Mouse (Mus musculus) stomach, embryonic 14.5 days (tissue): ENCODE data around the gene Rnf41. TPM values are rescaled to one million over a fixed set of nuclear protein-coding genes. Genes with fewer than 3 reads are reported as not detected.

ENCODE experiments used
- ATAC-seq: fragments of 200-750 bp; cut with Nextera tagmentation; 2 replicates; pipeline ENCODE4 v1.8.0; 2017; ENCODE audit warnings: low read depth, moderate TSS enrichment; ENCODE audit not compliant: insufficient number of reproducible peaks, insufficient read depth, low FRiP score
- H3K27ac ChIP-seq: fragments of 300-500 bp; sonication (generic); 2 replicates; pipeline ENCODE4 v1.5.1; 2014; ENCODE audit warnings: mild to moderate bottlenecking, low read length, moderate library complexity, mixed read lengths
- H3K27me3 ChIP-seq: fragments of 300-500 bp; sonication (generic); 2 replicates; pipeline ENCODE4 v1.6.1; 2014; ENCODE audit warnings: low read length, control low read depth, mixed read lengths; ENCODE audit not compliant: control insufficient read depth, insufficient read depth
- H3K36me3 ChIP-seq: fragments of 300-500 bp; sonication (generic); 2 replicates; pipeline ENCODE4 v1.6.1; 2014; ENCODE audit warnings: mild to moderate bottlenecking, control low read depth, low read length, moderate library complexity, mixed read lengths; ENCODE audit not compliant: control insufficient read depth, insufficient read depth
- H3K4me1 ChIP-seq: fragments of 300-500 bp; sonication (generic); 2 replicates; pipeline ENCODE4 v1.6.1; 2014; ENCODE audit warnings: low read length, control low read depth, mixed read lengths; ENCODE audit not compliant: control insufficient read depth, insufficient read depth
- H3K4me2 ChIP-seq: fragments of 300-500 bp; sonication (generic); replicated peaks from 2 replicates; pipeline ENCODE4 v1.6.1; 2014; ENCODE audit warnings: low read depth, low read length, control low read depth
- H3K4me3 ChIP-seq: fragments of 300-500 bp; sonication (generic); 2 replicates; pipeline ENCODE4 v1.5.1; 2014; ENCODE audit warnings: low read depth, low read length, control low read depth
- H3K9ac ChIP-seq: fragments of 300-500 bp; sonication (generic); replicated peaks from 2 replicates; pipeline ENCODE4 v1.6.1; 2014; ENCODE audit warnings: low read depth, mild to moderate bottlenecking, control low read depth, low read length, moderate library complexity, mixed read lengths
- H3K9me3 ChIP-seq: fragments of 300-500 bp; sonication (generic); 2 replicates; pipeline ENCODE4 v1.6.1; 2016; ENCODE audit warnings: low read depth, low read length, control low read depth; ENCODE audit not compliant: control insufficient read depth
- WGBS: fragments of 180-500 bp; shearing (Covaris S2); extraction: QIAGEN DNeasy Blood & Tissue Kit; methylation state at CpG from one replicate; pipeline ENCODE4 v1.1.7; 2014; 5-methylcytosine and 5-hydroxymethylcytosine counted together
- polyA plus RNA-seq: library from polyadenylated mRNA; unstranded; fragments of >200 nt; fragmentation: Nextera tagmentation; extraction: Ambion mirVana; gene quantifications from 2 replicates; pipeline ENCODE4 v1.2.1, GENCODE M21; 2014

The Rnf41 gene
- polyA plus RNA-seq, 1 experiment from 2014 or later = 31.9 TPM

DNA sequence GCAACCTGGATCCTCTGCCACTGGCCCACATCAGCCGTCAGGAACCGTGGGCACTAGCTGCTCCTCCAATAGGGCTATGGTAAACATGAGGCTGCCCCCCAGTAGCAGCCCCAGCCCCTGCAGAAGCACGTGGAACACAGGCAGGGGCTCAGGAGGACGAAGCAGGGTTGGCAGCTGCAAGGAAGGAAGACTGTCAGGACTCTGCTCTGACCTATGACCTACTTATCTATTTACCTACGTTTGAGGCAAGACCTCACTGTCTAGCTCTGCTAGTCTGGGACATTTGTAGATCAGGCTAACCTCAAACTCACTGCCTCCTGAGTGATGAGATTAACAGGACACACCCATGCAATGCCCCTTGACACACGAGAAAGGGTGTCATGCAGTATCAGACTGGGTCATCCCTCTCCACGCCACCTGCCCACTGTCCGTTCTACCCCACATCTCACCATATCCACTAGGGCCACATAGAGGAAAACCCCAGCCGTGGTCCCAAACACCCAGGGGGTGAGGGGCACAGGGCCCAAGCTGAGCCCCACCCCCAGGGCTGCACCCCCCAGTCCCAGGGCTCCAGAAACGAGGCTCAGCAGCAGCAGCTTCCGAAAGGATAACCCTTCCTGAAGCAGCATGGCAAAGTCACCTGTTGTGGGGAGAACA lies 15.3 kb upstream of the Rnf41 start:
- 49% methylated on average over 11 of the region's 11 CpGs for WGBS
- H3K9ac ChIP-seq = no peak overlapping the region
- no peak overlapping the region for H3K27ac ChIP-seq
- H3K36me3 ChIP-seq = peaks cover 32% of the 10 kb centered on the region
- H3K27me3 ChIP-seq = no peaks in the 10 kb centered on the region
- no peaks in the 10 kb centered on the region for H3K4me1 ChIP-seq
- no peaks in the 10 kb centered on the region for H3K9me3 ChIP-seq
- H3K4me3 ChIP-seq = no peak overlapping the region
- no peak overlapping the region for H3K4me2 ChIP-seq
- no peak for ATAC-seq

DNA sequence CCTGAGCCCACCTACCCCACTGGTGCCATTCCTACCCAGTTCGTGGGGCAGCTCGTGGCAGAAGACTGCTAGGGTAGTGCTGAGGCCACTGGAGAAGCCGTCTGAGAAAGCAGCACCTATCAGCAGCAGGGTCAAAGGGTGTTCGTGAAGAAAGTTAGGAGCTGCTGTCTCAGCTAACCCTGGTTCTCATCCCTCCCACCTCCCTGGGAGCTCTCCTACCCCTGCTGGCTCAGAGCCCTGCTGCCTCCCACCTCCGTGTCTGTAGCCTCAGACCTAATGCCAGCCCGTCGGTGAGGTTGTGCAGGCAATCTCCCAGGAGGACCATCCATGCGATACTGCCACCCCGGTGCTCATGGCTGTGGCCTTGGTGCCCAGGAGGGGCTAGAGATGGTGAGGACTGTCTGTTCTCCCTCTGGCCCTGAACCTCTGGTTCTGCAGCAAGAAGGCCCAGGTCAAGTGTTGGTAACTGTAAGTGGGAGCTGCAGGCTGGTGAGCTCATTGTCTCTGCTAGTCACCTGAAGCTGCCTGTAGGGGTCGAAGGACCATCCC lies 14.7 kb upstream of the Rnf41 start:
- H3K36me3 ChIP-seq = peaks cover 25% of the 10 kb centered on the region
- H3K4me1 ChIP-seq = no peaks in the 10 kb centered on the region
- no peak overlapping the region for H3K9ac ChIP-seq
- H3K27ac ChIP-seq = no peak overlapping the region
- 68% methylated on average over 10 of the region's 10 CpGs for WGBS
- H3K9me3 ChIP-seq = no peaks in the 10 kb centered on the region
- no peak for ATAC-seq
- no peak overlapping the region for H3K4me3 ChIP-seq
- no peaks in the 10 kb centered on the region for H3K27me3 ChIP-seq
- no peak overlapping the region for H3K4me2 ChIP-seq

DNA sequence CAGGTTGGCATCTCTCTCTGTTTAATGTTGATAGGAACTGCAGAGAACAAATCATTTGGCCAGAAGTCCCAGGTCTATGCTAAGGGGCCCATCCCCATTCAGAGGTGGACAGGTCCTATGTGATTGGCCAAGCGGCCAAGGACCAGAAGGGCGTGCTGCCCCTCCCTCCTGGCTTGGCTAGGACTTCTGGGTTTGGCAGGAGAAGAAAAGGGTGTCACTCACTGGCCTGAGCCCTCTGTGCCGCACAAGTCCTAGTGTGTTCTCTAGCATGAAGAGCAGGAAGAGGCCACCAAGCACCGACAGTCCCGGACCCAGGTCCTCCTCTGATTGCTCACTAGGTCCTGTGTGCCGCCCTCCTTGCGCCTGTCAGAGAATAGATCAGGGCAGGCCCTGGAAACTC lies 14.0 kb upstream of the Rnf41 start:
- Histone ChIP-seq H3K9me3 (no peaks in the 10 kb centered on the region), H3K4me3 (no peak overlapping the region), H3K36me3 (peaks cover 20% of the 10 kb centered on the region), H3K4me1 (no peaks in the 10 kb centered on the region), H3K27me3 (no peaks in the 10 kb centered on the region), H3K4me2 (no peak overlapping the region), H3K27ac (no peak overlapping the region), H3K9ac (no peak overlapping the region)
- 60% methylated on average over 7 of the region's 7 CpGs for WGBS
- no peak for ATAC-seq

DNA sequence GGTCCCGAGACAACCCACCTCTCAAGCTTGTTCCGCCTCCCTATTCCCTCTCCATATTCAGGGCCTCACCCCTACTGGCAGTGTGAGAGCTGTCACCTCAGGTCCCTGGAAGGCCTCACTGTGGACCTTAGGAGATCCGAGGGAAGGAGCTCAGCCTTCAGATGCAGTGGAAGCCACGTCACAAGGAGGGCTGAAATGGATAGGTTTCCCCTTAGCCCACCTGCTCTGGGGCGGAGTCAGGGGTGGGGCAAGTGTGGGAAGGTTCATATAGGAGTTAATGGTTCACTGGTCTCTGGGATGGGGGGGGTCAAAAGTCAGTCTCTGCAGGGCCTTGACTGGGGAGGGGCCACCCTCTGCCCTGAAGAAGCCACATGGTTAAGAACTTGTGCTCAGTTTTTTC lies 11.1 kb upstream of the Rnf41 start:
- Histone ChIP-seq H3K27me3 (no peaks in the 10 kb centered on the region), H3K4me2 (no peak overlapping the region), H3K4me3 (no peak overlapping the region), H3K36me3 (peaks cover 5% of the 10 kb centered on the region; the same call in 1 of the 2 replicates), H3K9ac (no peak overlapping the region), H3K27ac (no peak overlapping the region), H3K9me3 (no peaks in the 10 kb centered on the region), H3K4me1 (no peaks in the 10 kb centered on the region)
- ATAC-seq = peak; percentile 70
- 26% methylated on average over 5 of the region's 5 CpGs for WGBS

DNA sequence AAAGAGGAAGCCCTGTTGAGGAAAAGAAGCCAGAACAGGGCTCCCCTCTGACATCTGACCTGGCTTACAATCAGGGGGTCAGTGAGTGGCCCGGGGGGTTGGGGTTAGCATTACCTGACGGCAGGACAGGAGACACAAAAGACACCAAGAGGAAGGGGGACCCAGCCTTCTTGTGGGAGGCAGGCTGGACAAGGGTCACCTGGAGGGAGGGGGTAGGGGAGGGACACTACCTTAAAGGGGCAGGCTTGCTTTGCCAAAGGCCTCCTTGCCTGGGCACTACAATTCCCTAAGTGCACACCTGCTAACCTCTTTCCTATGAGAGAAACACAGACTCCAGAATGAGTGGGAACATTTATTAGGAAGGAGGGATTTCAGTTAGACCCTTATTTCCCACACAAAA lies 10.4 kb upstream of the Rnf41 start, which contains the start of gene Slc39a5:
Gene Slc39a5, minus strand, starts transcription at position 174 of the 400 bp plus-strand sequence.
- Histone ChIP-seq H3K36me3 (no peaks in the 10 kb centered on the region; the same call in 1 of the 2 replicates), H3K4me2 (no peak within 1 kb of the TSS), H3K4me1 (no peaks in the 10 kb centered on the region), H3K4me3 (no peak within 1 kb of the TSS), H3K9ac (no peak within 1 kb of the TSS), H3K27me3 (no peaks in the 10 kb centered on the region), H3K27ac (no peak within 1 kb of the TSS), H3K9me3 (no peaks in the 10 kb centered on the region)
- 24% methylated on average over 2 of the region's 2 CpGs for WGBS
- ATAC-seq = no peak

DNA sequence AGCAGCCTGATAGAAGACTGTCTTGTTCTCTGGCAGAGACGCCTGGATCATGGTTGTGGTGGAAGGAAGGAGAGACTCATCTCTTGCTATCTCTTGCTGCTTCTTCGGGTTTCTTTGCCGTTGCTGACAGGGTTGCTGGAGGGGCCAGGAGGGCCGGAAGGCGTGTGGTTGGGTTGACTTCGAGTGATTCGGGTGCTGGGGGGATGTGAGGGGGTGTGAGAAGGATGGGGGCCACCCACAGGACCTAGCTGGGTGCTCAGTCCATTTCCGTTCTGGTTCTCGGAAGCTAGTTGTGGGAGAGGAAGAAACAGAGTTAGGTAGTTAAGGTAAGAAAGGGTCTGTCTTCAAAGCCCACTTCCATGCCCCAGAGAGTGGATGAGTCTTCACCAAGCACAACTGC lies 9.8 kb upstream of the Rnf41 start:
- 79% methylated on average over 9 of the region's 9 CpGs for WGBS
- Histone ChIP-seq H3K27me3 (no peaks in the 10 kb centered on the region), H3K27ac (no peak overlapping the region), H3K9ac (no peak overlapping the region), H3K36me3 (no peaks in the 10 kb centered on the region; the same call in 1 of the 2 replicates), H3K4me1 (no peaks in the 10 kb centered on the region), H3K9me3 (no peaks in the 10 kb centered on the region), H3K4me2 (no peak overlapping the region), H3K4me3 (no peak overlapping the region)
- no peak for ATAC-seq

DNA sequence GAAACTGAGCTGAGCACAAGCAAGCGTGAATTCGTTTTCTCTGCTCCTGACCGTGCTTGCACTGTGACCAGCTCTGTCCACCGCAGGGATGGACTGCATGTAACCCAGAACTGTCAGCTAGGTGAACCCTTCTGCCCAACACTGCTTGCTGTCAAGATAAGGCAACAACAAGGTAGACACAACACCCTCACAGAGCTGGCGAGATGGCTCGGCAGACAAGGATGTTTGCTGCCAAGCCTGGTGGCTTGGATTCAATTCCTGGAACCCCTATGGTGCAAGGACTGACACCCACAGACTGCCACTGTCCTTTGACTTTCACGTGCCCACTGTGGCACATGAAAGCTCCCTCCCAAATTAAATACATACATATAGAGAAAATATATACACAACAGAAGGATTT lies 7.5 kb upstream of the Rnf41 start:
- no peak for ATAC-seq

DNA sequence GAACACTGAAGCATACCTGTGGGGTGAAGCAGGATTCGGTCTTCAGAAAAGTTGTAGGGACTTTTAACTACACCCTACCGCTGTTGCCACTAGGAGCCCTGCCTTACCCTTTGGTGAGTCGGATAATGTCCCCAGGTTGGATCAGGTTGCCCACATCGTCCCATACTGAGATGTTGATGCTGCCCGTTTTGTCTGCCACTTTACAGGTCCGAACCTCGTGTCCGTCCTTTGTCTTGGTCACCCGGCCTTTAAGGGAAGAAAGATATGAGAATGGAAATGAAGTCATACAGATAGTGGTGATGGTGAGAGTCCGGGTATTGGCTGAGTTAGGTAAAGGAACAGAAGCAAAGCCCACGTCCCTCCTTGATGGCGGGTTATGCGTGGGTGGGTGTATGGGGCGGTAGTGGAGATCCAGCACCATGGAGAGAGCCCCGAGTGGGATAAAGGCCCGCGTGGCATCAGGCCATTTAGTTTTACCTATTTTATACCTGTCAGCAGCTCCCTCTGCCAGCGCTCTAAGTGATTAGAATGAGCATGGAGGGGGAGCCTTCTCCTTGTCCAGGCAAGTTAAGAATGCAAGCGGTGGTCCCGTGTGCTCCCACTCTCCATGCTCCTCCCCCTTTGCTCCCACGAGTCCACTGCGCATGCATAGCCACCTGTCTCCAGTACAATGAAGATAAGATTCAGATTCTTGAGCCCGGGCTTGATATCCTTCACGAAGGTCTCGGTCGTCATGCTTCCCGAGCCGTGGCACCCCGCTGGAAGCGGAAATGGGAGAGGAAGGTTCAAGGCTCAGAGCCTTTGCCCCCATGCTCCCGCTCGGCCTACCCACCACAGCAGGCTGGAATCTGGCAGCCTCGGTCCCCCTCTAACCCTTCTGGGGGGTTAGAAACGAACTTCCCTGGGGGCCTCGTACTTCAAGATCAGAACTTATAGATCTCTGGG lies 2.6 kb upstream of the Rnf41 start:
- Histone ChIP-seq H3K27me3 (no peaks in the 10 kb centered on the region), H3K9me3 (no peaks in the 10 kb centered on the region), H3K4me1 (peaks cover 15% of the 10 kb centered on the region; the same call in 1 of the 2 replicates), H3K4me2 (peak overlapping the region; percentile 75), H3K9ac (peak overlapping the region; percentile 55), H3K36me3 (peaks cover 7% of the 10 kb centered on the region; the same call in 1 of the 2 replicates), H3K4me3 (peak overlapping the region; percentile 76), H3K27ac (peak overlapping the region; percentile 55; the same call in 1 of the 2 replicates)
- WGBS = 19% methylated on average over 35 of the region's 35 CpGs
- no peak for ATAC-seq

More for the DNA sequence above, 7.5 kb upstream of the Rnf41 start:
- no peak overlapping the region for H3K27ac ChIP-seq
- WGBS = 84% methylated on average over 7 of the region's 7 CpGs
- peaks cover 6% of the 10 kb centered on the region; the same call in 1 of the 2 replicates for H3K36me3 ChIP-seq
- no peak overlapping the region for H3K4me3 ChIP-seq
- H3K27me3 ChIP-seq = no peaks in the 10 kb centered on the region
- H3K4me2 ChIP-seq = no peak overlapping the region
- H3K4me1 ChIP-seq = no peaks in the 10 kb centered on the region
- H3K9ac ChIP-seq = no peak overlapping the region
- no peaks in the 10 kb centered on the region for H3K9me3 ChIP-seq
